Mouse (Mus musculus): ENCODE measurements around the gene Rcsd1.

The Rcsd1 gene

GRCm38 (mm10) chr1:165709629-165710256 is at the start of gene Rcsd1:
TSS of gene Rcsd1 (minus strand) at chr1:165709757.
- in situ Hi-C loops (cut with MboI, MseI) = loop anchor here (25.0 kb wide), 2 partner anchors 1528 to 1622 kb away; no protein-coding TSS in a partner anchor

- in situ Hi-C loops (cut with MboI, MseI) = no loop called here
Observed at GRCm38 (mm10) chr1:165755194-165755593, 45.6 kb upstream of the Rcsd1 start.

- in situ Hi-C loops (cut with MboI, MseI) = no loop called here
Observed at GRCm38 (mm10) chr1:165754205-165754604, 44.6 kb upstream of the Rcsd1 start.

GRCm38 (mm10) chr1:165751838-165752237 is 42.3 kb upstream of the Rcsd1 start:
- in situ Hi-C loops (cut with MboI, MseI) = no loop called here

GRCm38 (mm10) chr1:165751142-165751541 is 41.6 kb upstream of the Rcsd1 start:
- in situ Hi-C loops (cut with MboI, MseI) = no loop called here

GRCm38 (mm10) chr1:165748053-165748452 is 38.5 kb upstream of the Rcsd1 start:
- in situ Hi-C loops (cut with MboI, MseI) = no loop called here

- in situ Hi-C loops (cut with MboI, MseI) = no loop called here
Observed at GRCm38 (mm10) chr1:165741989-165742388, 32.4 kb upstream of the Rcsd1 start.

- in situ Hi-C loops (cut with MboI, MseI) = loop anchor here (5.0 kb wide), 2 partner anchors 62 to 157 kb away; no protein-coding TSS in a partner anchor
Observed at GRCm38 (mm10) chr1:165738985-165739384, 29.4 kb upstream of the Rcsd1 start.

- in situ Hi-C loops (cut with MboI, MseI) = loop anchor here (5.0 kb wide), 2 partner anchors 61 to 156 kb away; no protein-coding TSS in a partner anchor
Observed at GRCm38 (mm10) chr1:165737867-165738266, 28.3 kb upstream of the Rcsd1 start.

- in situ Hi-C loops (cut with MboI, MseI) = loop anchor here (5.0 kb wide), 2 partner anchors 60 to 155 kb away; no protein-coding TSS in a partner anchor
Observed at GRCm38 (mm10) chr1:165737451-165737850, 27.9 kb upstream of the Rcsd1 start.

GRCm38 (mm10) chr1:165735826-165736818 is 26.6 kb upstream of the Rcsd1 start:
- in situ Hi-C loops (cut with MboI, MseI) = loop anchor here (5.0 kb wide), 2 partner anchors 59 to 154 kb away; no protein-coding TSS in a partner anchor

- in situ Hi-C loops (cut with MboI, MseI) = loop anchor here (5.0 kb wide), 2 partner anchors 58 to 153 kb away; no protein-coding TSS in a partner anchor
Observed at GRCm38 (mm10) chr1:165734840-165735239, 25.3 kb upstream of the Rcsd1 start.

GRCm38 (mm10) chr1:165731553-165731952 is 22.0 kb upstream of the Rcsd1 start:
- in situ Hi-C loops (cut with MboI, MseI) = no loop called here

GRCm38 (mm10) chr1:165730129-165730528 is 20.6 kb upstream of the Rcsd1 start:
- in situ Hi-C loops (cut with MboI, MseI) = no loop called here

- in situ Hi-C loops (cut with MboI, MseI) = no loop called here
Observed at GRCm38 (mm10) chr1:165728057-165728639, 18.6 kb upstream of the Rcsd1 start.

- in situ Hi-C loops (cut with MboI, MseI) = no loop called here
Observed at GRCm38 (mm10) chr1:165726986-165727385, 17.4 kb upstream of the Rcsd1 start.

GRCm38 (mm10) chr1:165725039-165725644 is 15.6 kb upstream of the Rcsd1 start:
- in situ Hi-C loops (cut with MboI, MseI) = no loop called here

- in situ Hi-C loops (cut with MboI, MseI) = loop anchor here (25.0 kb wide), 2 partner anchors 1513 to 1637 kb away; no protein-coding TSS in a partner anchor
Observed at GRCm38 (mm10) chr1:165724219-165725033, 14.9 kb upstream of the Rcsd1 start.

GRCm38 (mm10) chr1:165722531-165723123 is 13.1 kb upstream of the Rcsd1 start:
- in situ Hi-C loops (cut with MboI, MseI) = loop anchor here (25.0 kb wide), 2 partner anchors 1515 to 1635 kb away; no protein-coding TSS in a partner anchor
